Mouse (Mus musculus) liver, embryonic 14.5 days (tissue): ENCODE data around the gene Gm9964. TPM values are rescaled to one million over a fixed set of nuclear protein-coding genes. Genes with fewer than 3 reads are reported as not detected.

Experiments
- ATAC-seq: fragments of 200-750 bp; cut with Nextera tagmentation; 2 replicates; pipeline ENCODE4 v1.8.0; 2017; ENCODE audit warnings: moderate number of reproducible peaks, mild to moderate bottlenecking, moderate library complexity; ENCODE audit not compliant: insufficient read depth
- DNase-seq, 3 experiments: peaks; one replicate each; pipeline ENCODE4 v3.0.0-alpha.2; 2012 to 2013; ENCODE audit warnings: low read depth in 3 of 3, low spot score in 3 of 3
- H3K27ac ChIP-seq: fragments of 300-500 bp; sonication (generic); 2 replicates; pipeline ENCODE4 v1.5.1; 2014; ENCODE audit warnings: moderate library complexity, mild to moderate bottlenecking, control low read depth, inconsistent platforms
- H3K27me3 ChIP-seq: fragments of 300-500 bp; sonication (generic); 2 replicates; pipeline ENCODE4 v1.6.1; 2014; ENCODE audit warnings: mild to moderate bottlenecking, low read length, moderate library complexity; ENCODE audit not compliant: control insufficient read depth, insufficient read depth
- H3K36me3 ChIP-seq: fragments of 300-500 bp; sonication (generic); replicated peaks from 2 replicates; pipeline ENCODE4 v1.6.1; 2014; ENCODE audit warnings: low read depth; ENCODE audit not compliant: control insufficient read depth, insufficient read depth
- H3K4me1 ChIP-seq, 2 experiments: fragments of 200-500 bp in 1 of 2; fragments of 300-500 bp in 1 of 2; sonication (generic) in 1 of 2; replicated peaks; 2 replicates each; pipeline ENCODE4 v1.6.1; 2012 to 2014; ENCODE audit warnings: antibody characterized with exemption in 1 of 2, inconsistent platforms in 1 of 2, low read length in 1 of 2; ENCODE audit not compliant: control insufficient read depth in 2 of 2, insufficient read depth in 2 of 2
- H3K4me2 ChIP-seq: fragments of 300-500 bp; sonication (generic); 2 replicates; pipeline ENCODE4 v1.6.1; 2014; ENCODE audit warnings: low read depth, mild to moderate bottlenecking, control low read depth, moderate library complexity
- H3K4me3 ChIP-seq, 2 experiments: fragments of 200-500 bp in 1 of 2; fragments of 300-500 bp in 1 of 2; sonication (generic) in 1 of 2; 2 replicates each; pipeline ENCODE4 v1.5.1; 2012 to 2014; ENCODE audit warnings: low read depth in 2 of 2, low read length in 2 of 2, mild to moderate bottlenecking in 2 of 2, control low read depth in 1 of 2, inconsistent platforms in 1 of 2, moderate library complexity in 1 of 2; ENCODE audit not compliant: insufficient read depth in 1 of 2
- H3K9ac ChIP-seq: fragments of 300-500 bp; sonication (generic); replicated peaks from 2 replicates; pipeline ENCODE4 v1.6.1; 2014; ENCODE audit warnings: mild to moderate bottlenecking, control low read depth, moderate library complexity
- H3K9me3 ChIP-seq: fragments of 300-500 bp; sonication (generic); 2 replicates; pipeline ENCODE4 v1.6.1; 2016; ENCODE audit warnings: low read length, mixed read lengths; ENCODE audit not compliant: control insufficient read depth
- CTCF ChIP-seq: IDR thresholded peaks from 2 replicates; pipeline ENCODE4 v1.5.1; 2016; ENCODE audit warnings: antibody characterized with exemption, low read depth, control low read depth
- EP300 ChIP-seq: IDR thresholded peaks from 2 replicates; pipeline ENCODE4 v1.6.1; 2016; ENCODE audit warnings: antibody characterized with exemption, low read depth
- WGBS: fragments of 180-500 bp; shearing (Covaris S2); extraction: QIAGEN DNeasy Blood & Tissue Kit; methylation state at CpG from one replicate; pipeline ENCODE4 v1.1.7; 2014; ENCODE audit not compliant: insufficient replicate concordance; 5-methylcytosine and 5-hydroxymethylcytosine counted together
- polyA plus RNA-seq, 2 experiments: library from polyadenylated mRNA; depleted of rRNA in 1 of 2; stranded (reverse) in 1 of 2; unstranded in 1 of 2; fragments of >200 nt; fragmentation: Nextera tagmentation in 1 of 2; extraction: Ambion mirVana in 1 of 2; gene quantifications; 2 replicates each; pipeline versions ENCODE4 v1.2.1 to v1.2.3; 2012 to 2014

Gene Gm9964
- polyA plus RNA-seq, 2 experiments: not detected

- peak; percentile 69 for TF ChIP-seq CTCF
- no peak for TF ChIP-seq EP300
- H3K36me3 ChIP-seq: no peaks in the 10 kb centered on the region
- no peak overlapping the region for H3K4me2 ChIP-seq
- no peaks in the 10 kb centered on the region for H3K9me3 ChIP-seq
- H3K27ac ChIP-seq: no peak overlapping the region
- H3K27me3 ChIP-seq: no peaks in the 10 kb centered on the region
- H3K4me3 ChIP-seq: no peak overlapping the region
- WGBS: 72% methylated on average over 5 of the region's 5 CpGs
- H3K4me1 ChIP-seq: peaks cover 4 to 10% of the 10 kb centered on the region in 2 experiments
- no peak overlapping the region for H3K9ac ChIP-seq
- ATAC-seq (no peak), DNase-seq (no peak)
Observed at GRCm38 (mm10) chr11:79336722-79337267, 40.1 kb upstream of the Gm9964 start.

GRCm38 (mm10) chr11:79335077-79335476, 38.4 kb upstream of the Gm9964 start:
- no peak overlapping the region for H3K9ac ChIP-seq
- H3K27me3 ChIP-seq: no peaks in the 10 kb centered on the region
- H3K4me3 ChIP-seq: no peak overlapping the region
- DNase-seq: no peak
- H3K9me3 ChIP-seq: no peaks in the 10 kb centered on the region
- no peak overlapping the region for H3K4me2 ChIP-seq
- peaks cover 4 to 6% of the 10 kb centered on the region in 2 experiments; a peak in 3 of 4 replicates for H3K4me1 ChIP-seq
- TF ChIP-seq CTCF: no peak
- no peak for TF ChIP-seq EP300
- ATAC-seq: no peak
- 83% methylated on average over 6 of the region's 6 CpGs for WGBS
- no peaks in the 10 kb centered on the region for H3K36me3 ChIP-seq
- no peak overlapping the region for H3K27ac ChIP-seq

- ATAC-seq (no peak), DNase-seq (no peak)
- no peak overlapping the region for H3K27ac ChIP-seq
- H3K9me3 ChIP-seq: no peaks in the 10 kb centered on the region
- H3K9ac ChIP-seq: no peak overlapping the region
- TF ChIP-seq EP300 (no peak), CTCF (no peak)
- WGBS: 76% methylated on average over 1 of the region's 1 CpGs
- no peak overlapping the region for H3K4me3 ChIP-seq
- no peaks in the 10 kb centered on the region for H3K36me3 ChIP-seq
- no peaks in the 10 kb centered on the region for H3K27me3 ChIP-seq
- H3K4me1 ChIP-seq: no peaks in the 10 kb centered on the region
- no peak overlapping the region for H3K4me2 ChIP-seq
Observed at GRCm38 (mm10) chr11:79329585-79329984, 32.9 kb upstream of the Gm9964 start.

GRCm38 (mm10) chr11:79328060-79328459, 31.4 kb upstream of the Gm9964 start:
- WGBS: 49% methylated on average over 4 of the region's 4 CpGs
- Histone ChIP-seq H3K9me3 (no peaks in the 10 kb centered on the region), H3K4me3 (no peak overlapping the region), H3K4me2 (no peak overlapping the region), H3K27ac (no peak overlapping the region), H3K4me1 (no peaks in the 10 kb centered on the region), H3K36me3 (no peaks in the 10 kb centered on the region), H3K27me3 (no peaks in the 10 kb centered on the region), H3K9ac (no peak overlapping the region)
- no peak for ATAC-seq
- TF ChIP-seq CTCF: no peak
- no peak for TF ChIP-seq EP300
- no peak for DNase-seq

- H3K4me2 ChIP-seq: no peak overlapping the region
- WGBS: 39% methylated on average over 4 of the region's 4 CpGs
- no peak for TF ChIP-seq CTCF
- no peak for TF ChIP-seq EP300
- H3K9ac ChIP-seq: no peak overlapping the region
- H3K27ac ChIP-seq: no peak overlapping the region
- no peak for ATAC-seq
- no peaks in the 10 kb centered on the region for H3K36me3 ChIP-seq
- DNase-seq: no peak
- H3K9me3 ChIP-seq: no peaks in the 10 kb centered on the region
- no peak overlapping the region for H3K4me3 ChIP-seq
- H3K4me1 ChIP-seq: no peaks in the 10 kb centered on the region
- no peaks in the 10 kb centered on the region for H3K27me3 ChIP-seq
Observed at GRCm38 (mm10) chr11:79327106-79327505, 30.4 kb upstream of the Gm9964 start.
